Mouse (Mus musculus) lung, adult 2 months (tissue): ENCODE measurements around the gene Slc27a1. TPM values are rescaled to one million over a fixed set of nuclear protein-coding genes. Genes with fewer than 3 reads are reported as not detected.
"Not testable (repeated sequence)": the region's sequence is repeated elsewhere in the genome, so short reads cannot be mapped to it uniquely, and the experiment has no call there.

ENCODE experiments used
- DNase-seq: peaks from one replicate; pipeline ENCODE4 v3.0.0; 2022
- H3K4me1 ChIP-seq: fragments of 200-500 bp; 2 replicates; pipeline ENCODE4 v1.6.1; 2011; ENCODE audit warnings: low read length; ENCODE audit not compliant: control insufficient read depth, insufficient read depth
- H3K4me3 ChIP-seq: fragments of 200-500 bp; replicated peaks from 2 replicates; pipeline ENCODE3; 2011; ENCODE audit warnings: low read depth, mild to moderate bottlenecking, control low read depth, low read length; ENCODE audit errors: extremely low read depth
- CTCF ChIP-seq: fragments of 200-500 bp; IDR thresholded peaks from 2 replicates; pipeline ENCODE4 v1.5.1; 2011; ENCODE audit warnings: mild to moderate bottlenecking, low read length, control low read depth; ENCODE audit not compliant: insufficient read depth
- POLR2A ChIP-seq: fragments of 200-500 bp; IDR thresholded peaks from 2 replicates; pipeline ENCODE4 v1.6.1; 2011; ENCODE audit warnings: low read depth, mild to moderate bottlenecking, control low read depth, low read length, borderline replicate concordance; ENCODE audit errors: extremely low read depth
- WGBS: fragments of 180-500 bp; shearing (Covaris S2); methylation state at CpG from one replicate; pipeline ENCODE4 v1.1.7; 2018; 5-methylcytosine and 5-hydroxymethylcytosine counted together
- polyA plus RNA-seq: library from polyadenylated mRNA; depleted of rRNA; stranded (reverse); fragments of >200 nt; gene quantifications from 2 replicates; pipeline ENCODE4 v1.2.3, GENCODE M21; 2012; rRNA removed

Slc27a1 gene
- 73.5 and 101 TPM in 2 replicates for polyA plus RNA-seq

DNA sequence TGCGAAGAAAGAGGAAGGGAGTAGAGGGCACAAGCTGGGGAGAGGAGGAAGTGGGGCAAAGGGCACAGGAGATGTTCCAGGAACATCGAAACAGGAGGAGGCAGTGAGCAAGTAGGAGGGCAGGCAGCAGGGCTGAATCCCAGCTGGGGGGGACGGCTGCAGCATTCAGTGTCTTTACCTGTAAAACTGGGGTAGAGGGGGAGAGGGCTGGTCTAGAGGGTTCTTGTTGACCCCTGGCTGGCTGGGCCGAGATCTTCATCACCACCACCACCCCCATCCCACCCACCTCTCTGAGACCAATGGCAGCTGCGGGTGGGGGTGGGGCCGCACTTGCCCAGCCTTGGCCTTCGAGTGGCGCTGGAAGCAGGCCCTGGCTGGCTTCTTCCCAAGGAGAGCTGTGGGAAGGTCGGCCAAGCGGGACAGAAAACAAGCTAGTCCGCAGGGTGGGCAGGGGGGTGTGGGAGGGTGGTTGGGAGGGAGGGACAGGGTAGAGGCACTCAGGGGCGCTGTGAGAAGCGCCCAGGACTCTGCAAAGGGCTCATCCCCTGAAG, at the start of gene Slc27a1:
Slc27a1 (plus strand) TSS at position 496 of the 551 bp plus-strand sequence.
- peaks cover 9% of the 10 kb centered on the region for H3K4me1 ChIP-seq
- WGBS = 30% methylated on average over 13 of the region's 13 CpGs
- DNase-seq = peak; percentile 75
- TF ChIP-seq CTCF (no peak), POLR2A (no peak)
- peak within 1 kb of the TSS; percentile 89 for H3K4me3 ChIP-seq

DNA sequence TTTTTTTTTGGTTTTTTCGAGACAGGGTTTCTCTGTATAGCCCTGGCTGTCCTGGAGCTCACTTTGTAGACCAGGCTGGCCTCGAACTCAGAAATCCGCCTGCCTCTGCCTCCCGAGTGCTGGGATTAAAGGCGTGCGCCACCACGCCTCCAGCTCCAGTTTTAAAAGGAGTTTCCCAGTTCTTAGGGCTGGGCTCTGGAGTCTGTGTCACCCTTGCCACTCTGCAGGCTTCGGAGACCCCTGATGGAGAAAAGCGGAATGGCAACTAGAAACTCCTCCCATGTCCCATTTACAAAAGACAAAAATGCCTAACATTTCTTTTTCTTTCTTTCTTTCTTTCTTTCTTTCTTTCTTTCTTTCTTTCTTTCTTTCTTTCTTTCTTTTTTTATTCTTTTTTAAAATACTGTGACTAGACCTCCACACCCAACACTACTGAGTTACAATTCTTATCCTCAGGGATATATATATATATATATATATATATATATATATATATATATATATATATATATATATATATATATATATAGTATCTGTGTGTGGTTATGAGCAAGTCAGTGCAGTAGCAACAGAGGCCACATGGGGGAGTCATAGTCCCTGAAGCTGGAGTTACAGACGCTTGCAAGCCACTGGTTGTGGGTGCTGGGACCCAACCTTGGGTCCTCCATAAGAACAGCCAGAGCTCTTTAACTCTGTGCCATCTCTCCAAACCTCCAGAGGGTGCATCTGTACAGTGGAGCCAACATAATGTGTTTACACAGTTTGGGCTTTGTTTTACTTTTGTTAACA, 49.5 kb upstream of the Slc27a1 start:
- WGBS = 25% methylated on average over 10 of the region's 10 CpGs
- peak; percentile 42 for DNase-seq
- TF ChIP-seq CTCF = peak; percentile 75
- not testable (repeated sequence) for H3K4me3 ChIP-seq, H3K4me1 ChIP-seq

GRCm38 (mm10) chr8:71521634-71522033, 47.0 kb upstream of the Slc27a1 start:
- H3K4me3 ChIP-seq = no peak overlapping the region
- peak; percentile 97 for DNase-seq
- peaks cover 8% of the 10 kb centered on the region; the same call in 1 of the 2 replicates for H3K4me1 ChIP-seq
- TF ChIP-seq CTCF (peak; percentile 88), POLR2A (no peak)
- 7% methylated on average over 17 of the region's 17 CpGs for WGBS

DNA sequence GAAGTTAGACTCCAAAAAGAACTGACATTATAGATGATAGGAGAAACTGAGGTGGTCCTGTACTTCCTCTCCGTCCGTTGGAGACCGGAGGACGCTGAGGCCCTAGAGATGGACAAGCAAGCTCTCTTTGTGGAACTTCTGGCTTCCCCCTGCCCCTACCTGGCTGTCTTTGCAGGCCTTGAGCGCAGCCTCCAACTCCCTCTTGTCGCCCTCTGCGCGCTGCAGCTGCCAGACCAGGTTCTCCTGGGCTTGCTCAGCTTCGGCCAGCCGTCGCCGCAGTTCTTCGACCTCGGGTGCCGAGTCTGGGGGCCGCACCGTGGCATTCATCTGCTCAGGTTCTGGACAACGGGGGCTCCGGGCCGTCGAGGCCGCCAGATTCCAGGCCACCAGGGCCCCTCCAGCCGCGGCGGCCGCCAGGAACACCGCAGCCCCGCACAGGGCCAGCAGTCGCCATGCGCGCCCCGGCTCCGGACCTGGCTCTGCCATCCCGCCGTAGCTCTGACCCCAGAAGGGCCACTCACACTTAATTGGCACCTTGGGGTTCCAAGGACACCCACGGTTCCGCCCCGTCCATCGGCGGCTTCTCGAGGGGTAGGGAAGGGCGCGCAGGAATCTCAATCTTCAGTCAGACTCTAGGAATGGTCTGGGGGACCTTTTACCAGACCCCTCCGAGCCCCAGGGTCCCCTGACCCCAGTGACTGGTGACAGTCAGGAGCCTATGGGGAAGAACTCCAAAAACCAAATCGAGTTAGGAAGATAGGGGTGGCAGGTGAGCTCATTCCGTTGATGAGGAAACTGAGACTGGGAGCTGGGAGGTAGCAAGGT, 43.2 kb upstream of the Slc27a1 start, which contains the start of gene Ccdc194:
Ccdc194 (minus strand) TSS at position 486 of the 825 bp plus-strand sequence.
- no peak within 1 kb of the TSS for H3K4me3 ChIP-seq
- TF ChIP-seq POLR2A = no peak
- no peak for TF ChIP-seq CTCF
- DNase-seq = no peak
- peaks cover 8% of the 10 kb centered on the region for H3K4me1 ChIP-seq
- 46% methylated on average over 46 of the region's 46 CpGs for WGBS

DNA sequence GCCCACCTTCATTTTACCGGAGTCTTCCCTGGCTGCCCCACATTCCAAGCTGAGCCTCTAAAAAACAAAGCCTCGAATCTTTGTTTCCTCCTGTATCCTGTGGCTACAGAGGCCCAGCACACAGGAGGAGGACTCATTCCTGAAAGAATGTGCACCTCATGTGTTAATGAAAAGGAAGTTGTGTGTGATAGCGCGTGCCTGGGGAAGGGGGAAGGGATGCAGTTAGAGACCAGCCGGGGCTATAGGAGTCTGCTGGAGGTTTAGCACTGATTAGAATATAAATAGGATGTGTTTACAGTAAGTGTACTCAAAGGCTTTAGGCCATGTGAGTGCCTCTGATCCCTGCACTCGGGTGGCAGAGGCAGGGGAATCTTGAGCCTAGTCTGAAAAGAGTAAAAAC, 42.4 kb upstream of the Slc27a1 start:
- no peak for TF ChIP-seq CTCF
- no peak for TF ChIP-seq POLR2A
- DNase-seq = no peak
- H3K4me3 ChIP-seq = no peak overlapping the region
- peaks cover 10% of the 10 kb centered on the region for H3K4me1 ChIP-seq
- WGBS = 31% methylated on average over 6 of the region's 6 CpGs

DNA sequence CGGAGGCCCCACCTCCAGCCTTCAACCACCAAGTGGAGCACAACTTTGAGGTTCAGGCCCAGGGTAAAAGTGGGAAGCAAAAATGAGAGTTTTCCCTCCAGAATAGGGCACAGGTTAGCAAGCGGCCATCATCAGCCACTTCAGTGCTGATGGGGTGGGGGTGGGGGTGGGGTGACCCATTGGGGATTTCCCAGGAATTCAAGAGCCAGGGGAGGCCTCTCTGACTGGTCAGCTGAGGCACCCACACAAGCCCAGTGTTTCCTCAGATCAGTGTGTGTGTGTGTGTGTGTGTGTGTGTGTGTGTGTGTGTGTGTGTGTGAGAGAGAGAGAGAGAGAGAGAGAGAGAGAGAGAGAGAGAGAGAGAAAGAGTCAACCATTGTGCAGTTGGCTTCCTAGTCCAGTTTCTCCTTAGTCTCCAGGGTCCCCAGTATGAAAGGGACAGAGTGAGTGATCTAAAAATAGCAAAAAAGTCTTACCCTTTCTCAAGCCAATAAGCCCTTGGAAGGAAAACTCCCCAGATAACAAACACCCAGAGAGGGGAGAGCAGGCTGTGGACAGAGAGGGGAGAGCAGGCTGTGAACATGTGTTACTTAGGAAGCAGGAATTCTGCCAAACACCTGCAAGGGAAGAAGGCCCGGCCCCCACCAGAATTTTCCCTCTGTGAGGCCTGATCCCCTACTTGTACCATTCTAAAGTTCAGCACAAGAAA, 41.4 kb upstream of the Slc27a1 start:
- no peak for TF ChIP-seq CTCF
- no peak for TF ChIP-seq POLR2A
- Histone ChIP-seq H3K4me3 (no peak overlapping the region), H3K4me1 (peaks cover 8% of the 10 kb centered on the region)
- WGBS = 57% methylated on average over 3 of the region's 3 CpGs
- no peak for DNase-seq

DNA sequence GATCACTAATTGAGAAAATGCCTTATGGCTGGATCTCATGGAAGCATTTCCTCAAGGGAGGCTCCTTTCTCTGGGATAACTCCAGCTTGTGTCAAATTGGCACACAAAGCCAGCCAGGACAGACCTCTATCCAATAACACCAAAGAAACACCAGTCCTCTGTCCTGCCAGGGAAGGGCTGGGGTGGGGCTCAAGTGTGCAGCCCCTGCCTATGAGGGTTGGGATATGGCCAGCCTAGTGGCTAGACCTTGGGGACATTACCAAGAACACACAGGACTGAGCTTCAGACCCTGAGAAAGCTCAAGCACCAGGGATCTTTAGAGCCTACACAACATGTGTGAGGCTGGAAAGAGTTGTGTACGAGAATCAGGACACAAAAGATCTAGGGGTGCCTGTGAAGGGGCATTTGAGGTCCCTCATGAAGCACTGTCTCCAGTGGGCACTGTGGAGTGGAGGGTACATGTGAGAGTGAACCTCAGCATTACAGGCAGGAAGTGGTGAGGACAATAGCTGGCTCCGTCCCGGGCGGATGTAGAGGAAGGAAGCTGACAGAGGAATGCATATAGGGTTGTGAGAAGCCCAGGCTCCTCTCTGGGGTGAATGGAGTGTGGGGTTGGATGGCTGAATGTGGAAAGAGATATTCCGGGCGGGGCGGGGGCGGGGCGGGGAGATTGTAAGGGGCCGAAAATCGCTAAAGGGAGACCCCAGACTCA, 40.2 kb upstream of the Slc27a1 start:
- 31% methylated on average over 11 of the region's 11 CpGs for WGBS
- H3K4me1 ChIP-seq = peaks cover 8% of the 10 kb centered on the region
- no peak for DNase-seq
- peak; percentile 44; the same call in 1 of the 2 replicates for TF ChIP-seq POLR2A
- TF ChIP-seq CTCF = no peak
- H3K4me3 ChIP-seq = no peak overlapping the region

GRCm38 (mm10) chr8:71530735-71531467, 37.8 kb upstream of the Slc27a1 start:
- peak; percentile 54 for TF ChIP-seq CTCF
- DNase-seq, H3K4me1 ChIP-seq, H3K4me3 ChIP-seq: not testable (repeated sequence)
- 80% methylated on average over 8 of the region's 12 CpGs for WGBS
